Mouse (Mus musculus) spleen, postnatal 14 days (tissue): ENCODE results near the gene Heatr1.
A peak's percentile ranks its signal among the peaks of the same experiment; 100 is the strongest.
"Not testable (repeated sequence)": the region's sequence is repeated elsewhere in the genome, so short reads cannot be mapped to it uniquely, and the experiment has no call there.

ENCODE experiments used
- DNase-seq, 2 experiments: peaks; one replicate each; pipeline ENCODE4 v3.0.0; 2021 to 2022; ENCODE audit warnings: low spot score in 2 of 2

The Heatr1 gene

DNA sequence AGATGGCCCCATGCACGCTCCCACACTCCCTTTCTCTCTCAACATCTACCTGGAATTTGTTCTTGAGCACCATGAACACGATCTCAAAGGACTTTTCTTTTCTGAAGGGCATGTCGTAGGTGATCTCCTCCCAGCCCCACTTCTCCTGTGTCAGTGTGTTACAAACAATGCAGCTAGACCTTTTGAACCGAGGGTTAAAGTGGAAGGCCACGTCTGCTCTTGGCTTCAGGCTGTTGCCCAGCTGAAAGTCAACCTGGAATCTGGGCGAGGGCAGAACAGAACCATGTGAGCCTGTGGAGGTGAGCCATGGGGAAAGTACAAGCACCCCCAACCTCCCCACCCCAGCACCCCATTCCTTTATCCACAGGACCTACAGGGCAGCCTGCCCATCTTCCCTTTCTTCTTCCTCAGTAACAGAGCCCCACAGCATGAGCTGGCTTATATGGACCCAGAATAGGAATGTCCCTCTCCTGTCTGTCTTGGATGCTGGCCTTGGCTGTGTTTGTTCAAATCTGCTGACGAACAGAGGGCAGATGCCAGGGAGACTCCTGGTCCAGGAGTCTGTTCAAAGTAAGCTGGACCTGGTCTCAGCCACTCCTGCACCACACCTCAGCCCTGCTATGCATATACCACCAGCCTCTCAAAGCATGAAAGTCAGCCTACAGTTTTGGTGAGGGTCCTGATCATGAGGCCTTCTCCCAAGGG lies 60.0 kb downstream of the Heatr1 start:
- DNase-seq, result no peak

DNA sequence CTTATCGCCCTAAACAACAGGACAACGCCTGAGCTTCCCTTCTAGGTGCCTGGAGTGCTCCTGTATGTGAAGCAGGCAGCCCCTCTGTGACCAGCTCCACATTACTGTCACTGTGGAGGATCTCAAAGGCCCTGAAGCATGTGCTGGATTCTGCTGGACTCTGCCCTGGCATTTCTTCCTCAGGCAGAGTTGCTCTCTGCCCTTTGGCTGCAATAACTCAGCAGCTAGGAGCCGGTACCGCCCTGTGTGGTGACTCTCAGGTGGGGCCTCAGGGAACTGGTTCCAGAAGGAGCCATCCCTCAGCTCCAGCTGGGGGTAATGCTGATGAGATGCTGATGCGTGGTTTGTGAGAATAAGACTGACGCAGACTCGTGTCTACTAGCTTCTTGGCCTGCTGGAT lies 61.9 kb downstream of the Heatr1 start:
- DNase-seq, result no peak

DNA sequence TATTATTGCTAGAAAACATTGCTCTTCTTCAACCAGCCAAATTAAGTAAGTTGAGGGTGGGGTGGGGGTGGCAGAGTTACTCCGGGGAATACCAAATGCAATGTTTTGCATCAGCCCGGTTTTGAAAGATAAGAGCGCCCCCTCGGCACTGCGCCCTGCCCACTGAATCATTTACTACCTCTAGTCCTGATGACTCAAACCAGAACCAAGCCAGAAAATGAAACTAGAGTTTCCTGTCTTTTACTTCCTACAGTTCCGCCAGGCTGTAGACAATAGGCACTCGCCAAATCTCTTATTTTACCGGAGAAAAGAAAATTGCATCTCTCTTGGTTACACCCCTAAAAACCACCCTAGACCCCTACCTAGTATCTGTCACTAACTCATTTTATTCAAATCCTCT lies 65.6 kb downstream of the Heatr1 start:
- peak; percentile 53 to 63 for DNase-seq

DNA sequence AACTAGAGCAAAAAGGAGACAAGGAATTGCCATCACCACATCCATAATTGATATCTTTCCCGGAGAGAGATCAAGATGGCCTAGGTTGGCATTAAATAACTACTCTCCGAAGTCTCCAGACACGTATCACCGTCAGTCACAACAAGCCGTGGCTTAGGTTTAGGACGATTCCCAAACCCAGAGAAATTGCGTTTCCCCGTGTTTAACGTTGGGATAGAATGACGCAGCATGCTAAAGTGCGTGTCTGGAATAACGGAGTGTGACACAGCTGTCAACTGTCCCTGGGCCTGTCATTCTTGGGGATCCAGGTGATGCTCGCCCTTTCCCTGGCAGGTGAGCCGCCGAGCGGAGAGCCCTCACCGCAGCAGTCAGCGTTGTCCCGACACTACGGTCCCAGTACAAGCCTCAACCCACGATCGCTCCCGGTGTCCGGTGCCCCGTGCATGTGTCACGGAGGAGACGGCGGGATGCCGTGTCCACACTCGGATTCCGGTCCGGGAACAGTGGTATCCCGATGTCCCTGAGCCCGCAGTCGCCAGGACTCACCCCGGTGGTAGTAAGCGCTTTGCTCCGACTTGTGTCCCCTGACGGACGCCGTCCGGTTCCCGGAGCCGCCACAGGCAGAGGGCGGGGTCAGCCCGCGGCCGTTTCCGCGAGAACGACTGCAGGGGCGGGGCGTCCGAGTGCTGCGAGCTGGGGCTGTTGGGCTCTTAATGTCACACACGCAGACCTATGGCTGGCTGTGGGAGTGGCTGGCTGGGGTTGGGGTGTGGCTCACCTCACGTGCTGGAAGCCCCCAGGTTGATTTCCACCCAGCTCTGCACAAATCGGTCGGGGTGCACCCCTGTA lies 66.3 kb downstream of the Heatr1 start:
- peak; percentile 91 to 94 for DNase-seq

DNA sequence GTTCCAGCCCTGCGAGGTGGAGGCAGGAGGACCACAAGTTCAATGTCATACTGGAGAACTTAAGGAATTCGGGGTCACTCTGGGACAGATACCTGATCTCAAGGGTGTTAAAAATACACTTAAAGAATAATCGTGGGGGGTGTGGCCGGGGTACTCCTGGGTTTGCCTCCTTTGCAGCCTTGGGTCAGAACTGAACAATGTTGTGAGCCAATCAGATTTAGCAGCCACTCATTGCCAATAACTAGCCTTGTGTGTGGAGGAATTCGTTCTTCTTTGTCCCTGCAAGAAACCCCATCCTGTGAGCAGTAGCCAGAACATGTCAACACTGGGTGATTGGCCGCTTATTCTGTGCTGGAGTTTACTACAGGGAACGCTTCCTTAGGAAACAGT lies 66.9 kb downstream of the Heatr1 start:
- no peak for DNase-seq

DNA sequence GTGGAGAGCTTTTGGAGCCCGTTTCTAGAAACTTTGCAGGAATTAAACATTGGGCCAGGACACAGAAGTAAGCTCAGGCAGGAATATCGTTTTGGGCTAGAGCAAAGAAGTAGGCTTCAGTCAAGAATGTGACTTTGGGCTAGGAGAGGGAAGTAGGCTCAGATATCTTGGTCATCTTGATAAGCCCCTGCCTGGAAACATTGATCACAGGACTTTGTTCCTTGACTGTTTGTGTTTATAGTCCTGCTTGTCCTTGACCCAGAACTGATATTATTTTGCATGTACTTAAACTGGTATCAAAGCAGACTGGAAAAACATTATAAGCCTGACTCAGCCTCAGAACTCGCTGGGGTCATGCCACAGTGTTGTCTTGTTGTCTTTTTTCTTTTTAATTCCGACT lies 67.8 kb downstream of the Heatr1 start:
- no peak for DNase-seq

DNA sequence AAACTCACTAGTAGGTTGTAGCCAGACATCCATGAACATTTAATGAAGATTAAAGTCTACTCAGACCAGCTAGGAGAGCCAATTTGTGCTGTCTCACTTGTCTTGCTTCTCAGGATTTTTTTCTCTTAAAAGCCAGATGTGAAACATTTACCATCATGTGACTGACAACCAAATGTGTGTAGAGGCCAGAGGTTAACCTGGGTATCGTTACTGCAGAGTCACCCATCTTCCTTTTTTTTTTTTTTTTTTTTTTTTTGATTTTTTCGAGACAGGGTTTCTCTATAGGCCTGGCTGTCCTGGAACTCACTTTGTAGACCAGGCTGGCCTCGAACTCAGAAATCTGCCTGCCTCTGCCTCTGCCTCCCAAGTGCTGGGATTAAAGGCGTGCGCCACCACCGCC lies 69.3 kb downstream of the Heatr1 start:
- DNase-seq, result not testable (repeated sequence)

DNA sequence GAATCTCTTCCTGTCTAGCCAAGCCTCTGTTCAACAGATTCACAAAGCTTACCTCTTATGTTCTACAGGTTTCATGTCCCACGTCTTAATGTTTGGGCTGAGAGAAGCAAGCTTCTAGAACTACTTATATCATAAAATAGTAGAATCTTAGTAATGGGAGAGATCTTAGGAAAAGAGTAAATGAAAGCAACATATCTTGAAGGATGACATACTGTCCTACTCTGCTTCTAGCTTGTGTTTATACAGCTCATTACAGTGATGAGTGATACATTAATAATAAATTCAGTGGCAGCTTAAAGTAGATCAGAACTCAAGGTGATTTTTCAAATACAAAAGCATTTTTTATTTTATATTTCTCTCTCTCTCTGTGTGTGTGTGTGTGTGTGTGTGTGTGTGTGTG lies 70.0 kb downstream of the Heatr1 start, which contains the start of gene Lgals8:
TSS of gene Lgals8 (minus strand) at position 101 of the 400 bp plus-strand sequence.
- no peak for DNase-seq

DNA sequence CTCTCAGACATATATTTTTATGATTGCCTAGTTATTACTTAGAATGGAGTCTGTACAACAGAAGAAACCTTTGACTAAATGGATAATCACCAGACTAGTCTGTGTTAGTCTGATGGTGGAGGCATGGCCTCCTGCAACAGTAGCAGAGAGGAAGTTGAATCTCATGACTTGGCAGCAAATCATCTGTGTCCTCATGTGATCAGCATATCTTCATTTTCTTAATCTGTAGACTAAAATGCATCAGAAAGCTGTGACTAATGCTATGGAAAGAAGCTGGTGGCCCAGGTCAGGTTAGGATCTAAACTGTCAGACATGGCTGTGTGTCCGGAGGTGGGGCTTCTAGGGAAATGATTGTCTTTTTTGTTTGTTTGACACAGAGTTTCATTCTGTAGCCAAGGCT lies 73.7 kb downstream of the Heatr1 start:
- DNase-seq, result no peak

DNA sequence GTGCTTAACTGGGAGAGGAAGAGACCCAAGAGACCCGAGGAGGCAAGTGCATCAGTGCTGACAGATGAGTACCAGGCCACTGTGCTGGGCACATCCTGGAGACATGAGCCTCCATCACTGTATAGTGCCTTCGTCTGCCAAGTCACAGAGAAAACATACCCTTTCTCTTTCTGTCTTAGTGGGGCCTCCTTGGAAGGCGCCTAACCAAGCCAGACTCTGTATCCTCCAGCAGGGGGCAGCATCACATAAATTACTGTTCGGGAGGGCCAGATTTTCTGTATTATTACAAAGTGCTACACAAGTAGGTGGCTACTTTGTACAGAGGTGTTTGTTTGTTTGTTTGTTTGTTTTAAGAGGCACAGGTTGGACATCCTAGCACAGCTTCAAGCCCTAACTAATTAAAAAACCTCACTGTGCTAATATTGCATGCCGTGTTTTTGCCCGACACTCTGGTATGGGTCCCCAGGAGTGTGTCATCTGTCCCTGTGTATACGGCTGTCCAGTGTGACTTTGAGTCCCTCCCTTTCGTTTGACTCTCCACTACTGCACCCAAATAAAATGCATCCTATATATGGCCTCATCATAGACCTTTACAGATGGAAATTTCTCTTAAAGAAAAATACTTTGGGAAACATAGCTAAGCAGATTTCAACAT lies 79.0 kb downstream of the Heatr1 start:
- peak; percentile 44 to 74 for DNase-seq

DNA sequence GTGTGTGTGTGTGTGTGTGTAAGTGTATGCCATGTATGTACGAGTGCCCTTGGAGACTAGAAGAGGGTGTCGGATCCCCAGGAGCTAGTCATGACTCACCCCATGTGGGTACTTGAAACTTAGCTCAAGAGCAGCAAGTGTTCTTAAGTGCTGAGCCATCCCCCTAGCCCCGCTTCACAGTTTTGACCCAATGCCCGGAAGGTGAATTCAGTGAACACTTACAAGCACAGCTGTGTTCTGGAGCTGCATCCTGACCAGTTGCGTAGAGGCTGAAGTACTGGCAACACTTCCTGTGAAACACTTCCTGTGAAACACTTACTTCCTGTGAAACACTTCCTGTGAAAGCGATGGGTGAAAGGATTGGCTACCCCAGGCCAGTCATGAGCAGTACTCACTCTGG lies 80.4 kb downstream of the Heatr1 start:
- DNase-seq, result no peak

DNA sequence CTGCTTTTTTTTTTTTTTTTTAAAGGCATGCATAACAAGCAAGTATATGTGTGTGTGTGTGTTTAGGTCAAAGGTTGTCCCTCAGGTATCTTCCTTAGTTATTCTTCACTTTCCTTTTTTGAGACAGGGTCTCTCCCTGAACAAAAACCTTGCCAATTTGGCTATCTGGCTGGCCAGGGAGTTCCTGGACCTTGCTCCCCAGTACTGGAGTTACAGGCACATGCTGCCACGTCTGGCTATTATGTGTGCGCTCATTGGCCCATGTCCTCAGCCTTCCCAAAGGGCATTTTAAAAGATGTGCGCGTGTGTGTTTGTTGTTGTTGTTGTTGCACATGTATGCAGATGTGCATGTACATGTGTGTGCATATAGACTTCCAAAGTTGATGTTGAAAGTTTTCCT lies 82.1 kb downstream of the Heatr1 start:
- no peak for DNase-seq

DNA sequence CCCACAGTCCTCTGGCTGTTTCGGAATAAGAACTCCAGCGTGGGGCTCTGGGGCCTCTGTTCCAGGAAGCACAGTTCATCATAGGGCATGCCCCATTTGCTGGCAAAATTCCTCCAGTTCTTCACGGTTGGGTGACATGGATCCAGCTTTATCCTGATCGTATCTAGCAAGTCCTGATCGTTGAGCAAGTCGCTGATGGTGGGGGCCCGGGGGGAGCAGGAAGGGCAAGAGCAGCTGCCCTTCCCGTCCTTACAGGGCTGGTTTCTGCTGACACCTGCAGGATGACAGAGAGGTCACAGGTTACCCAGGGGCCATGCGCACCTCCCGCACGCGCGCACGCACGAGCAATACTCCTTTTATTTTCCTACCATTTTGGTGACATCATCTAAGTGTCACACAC lies 83.5 kb downstream of the Heatr1 start:
- no peak for DNase-seq

DNA sequence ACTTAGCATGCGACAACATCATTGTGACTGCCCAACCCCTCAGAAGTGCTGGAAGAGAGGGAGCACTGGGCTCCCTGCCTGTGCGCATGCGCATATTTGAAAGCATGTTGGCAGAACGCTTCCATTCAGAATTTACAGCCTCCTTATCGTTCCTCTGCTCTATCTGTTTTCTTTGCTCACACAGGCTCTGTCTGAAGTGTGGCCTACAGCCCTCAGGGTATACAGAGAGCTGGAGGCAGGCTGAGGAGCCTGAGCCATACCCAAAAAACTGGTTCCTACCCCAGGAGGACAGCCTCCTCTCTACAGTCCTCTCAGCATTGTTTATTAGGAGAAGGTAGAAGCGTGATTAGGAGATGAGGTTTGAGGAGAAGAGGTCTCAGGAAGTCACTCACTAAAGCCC lies 85.0 kb downstream of the Heatr1 start:
- DNase-seq, result no peak

DNA sequence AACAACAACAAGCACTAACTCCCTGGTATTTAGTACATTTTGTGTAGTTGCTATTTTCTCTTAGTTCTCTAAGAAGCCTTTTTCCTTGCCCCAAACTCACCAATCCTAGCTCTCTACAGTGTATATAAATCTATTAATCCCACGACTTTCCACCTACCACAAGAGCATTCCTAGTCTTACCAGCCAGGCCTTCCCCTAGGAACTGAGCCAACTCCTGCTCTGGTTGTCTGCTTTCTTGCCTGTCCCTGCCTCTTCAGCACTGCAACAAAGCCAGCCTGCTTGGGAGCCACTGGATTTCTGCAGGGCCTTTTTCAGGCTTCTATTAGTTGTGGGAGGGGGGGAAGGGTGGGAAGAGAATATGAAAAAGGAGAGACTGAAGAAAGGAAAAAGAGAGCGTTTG lies 90.4 kb downstream of the Heatr1 start:
- DNase-seq, result no peak

DNA sequence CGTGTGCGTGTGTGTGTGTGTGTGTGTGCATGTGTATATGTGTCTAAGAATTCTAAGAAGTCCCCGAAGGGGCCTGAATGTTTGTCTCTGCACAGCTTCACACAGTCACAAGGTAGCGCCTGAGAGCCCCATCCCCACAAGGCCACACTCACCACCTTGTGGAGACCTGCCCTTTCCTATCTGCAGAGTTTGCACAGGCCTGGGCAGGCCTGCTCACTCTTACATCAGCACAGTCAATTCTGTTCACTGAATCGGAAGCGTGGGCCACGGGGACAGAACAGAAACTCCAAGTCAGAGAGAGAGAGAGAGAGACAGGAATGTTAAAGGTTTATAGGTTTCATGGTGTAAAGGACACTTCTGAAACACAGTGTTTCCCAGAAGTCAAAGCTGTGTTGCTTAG lies 90.8 kb downstream of the Heatr1 start:
- DNase-seq, result no peak
